Mouse (Mus musculus) heart, postnatal 0 days (tissue): ENCODE data around the gene Atrn. TPM values are rescaled to one million over a fixed set of nuclear protein-coding genes. Genes with fewer than 3 reads are reported as not detected.
A peak's percentile ranks its signal among the peaks of the same experiment; 100 is the strongest.

Experiments used
- ATAC-seq: fragments of 200-750 bp; cut with Nextera tagmentation; 2 replicates; pipeline ENCODE4 v1.8.0; 2017; ENCODE audit warnings: low read depth, moderate number of reproducible peaks, moderate library complexity; ENCODE audit not compliant: insufficient read depth
- DNase-seq: peaks from one replicate; pipeline ENCODE4 v3.0.0-alpha.2; 2016; ENCODE audit warnings: low spot score
- H3K27ac ChIP-seq: fragments of 300-500 bp; sonication (generic); 2 replicates; pipeline ENCODE4 v1.5.1; 2014; ENCODE audit warnings: low read depth, mild to moderate bottlenecking
- H3K27me3 ChIP-seq: fragments of 300-500 bp; sonication (generic); 2 replicates; pipeline ENCODE4 v1.6.1; 2014; ENCODE audit warnings: low read length, mixed read lengths; ENCODE audit not compliant: control insufficient read depth, insufficient read depth
- H3K36me3 ChIP-seq: fragments of 300-500 bp; sonication (generic); replicated peaks from 2 replicates; pipeline ENCODE4 v1.6.1; 2014; ENCODE audit warnings: low read length, mixed read lengths; ENCODE audit not compliant: control insufficient read depth, insufficient read depth
- H3K4me1 ChIP-seq: fragments of 300-500 bp; sonication (generic); 2 replicates; pipeline ENCODE4 v1.6.1; 2014; ENCODE audit warnings: antibody characterized with exemption; ENCODE audit not compliant: control insufficient read depth, insufficient read depth
- H3K4me2 ChIP-seq: fragments of 300-500 bp; sonication (generic); 2 replicates; pipeline ENCODE4 v1.6.1; 2014; ENCODE audit warnings: low read depth, mild to moderate bottlenecking, low read length, moderate library complexity
- H3K4me3 ChIP-seq: fragments of 300-500 bp; sonication (generic); 2 replicates; pipeline ENCODE4 v1.5.1; 2014; ENCODE audit warnings: low read depth, low read length
- H3K9ac ChIP-seq: fragments of 300-500 bp; sonication (generic); replicated peaks from 2 replicates; pipeline ENCODE4 v1.6.1; 2014; ENCODE audit warnings: low read depth, low read length, mixed read lengths
- H3K9me3 ChIP-seq: fragments of 300-500 bp; sonication (generic); replicated peaks from 2 replicates; pipeline ENCODE4 v1.6.1; 2016; ENCODE audit warnings: low read length; ENCODE audit not compliant: control insufficient read depth
- CTCF ChIP-seq: IDR thresholded peaks from 2 replicates; pipeline ENCODE4 v1.5.1; 2016; ENCODE audit warnings: antibody characterized with exemption, control low read depth, low read depth
- EP300 ChIP-seq: IDR thresholded peaks from 2 replicates; pipeline ENCODE4 v1.6.1; 2016; ENCODE audit warnings: antibody characterized with exemption, low read depth
- WGBS: fragments of 180-500 bp; shearing (Covaris S2); extraction: QIAGEN DNeasy Blood & Tissue Kit; methylation state at CpG from one replicate; pipeline ENCODE4 v1.1.7; 2014; 5-methylcytosine and 5-hydroxymethylcytosine counted together
- polyA plus RNA-seq: library from polyadenylated mRNA; unstranded; fragments of >200 nt; fragmentation: Nextera tagmentation; extraction: Ambion mirVana; gene quantifications from 2 replicates; pipeline ENCODE4 v1.2.1, GENCODE M21; 2015
- total RNA-seq: library from RNA; depleted of rRNA; stranded (reverse); fragments of >200 nt; gene quantifications from 2 replicates; pipeline ENCODE4 v1.2.3, GENCODE M21; 2014; ENCODE audit warnings: low replicate concordance

The Atrn gene
- total and polyA plus RNA-seq, 2 experiments from 2014 or later: 3.2 to 20.7 TPM

DNA sequence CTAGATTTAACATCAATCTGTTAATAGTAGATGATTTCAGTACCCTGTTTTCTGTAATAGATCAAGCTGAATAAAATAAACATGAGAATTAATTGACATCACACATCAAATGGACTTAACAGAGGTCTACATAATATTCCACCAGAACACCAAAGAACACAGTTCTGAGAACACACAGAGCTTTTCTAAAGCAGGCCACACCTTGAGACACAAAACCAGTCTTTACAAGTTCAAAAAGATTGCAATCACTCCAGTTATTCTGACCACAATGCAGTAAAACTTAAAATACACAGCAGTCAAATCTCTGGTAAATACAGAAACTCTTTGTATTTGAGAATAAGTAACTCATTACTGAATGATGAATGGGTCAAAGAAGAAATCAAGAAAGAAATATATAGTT is 22.2 kb downstream of the Atrn start:
- ATAC-seq: no peak
- TF ChIP-seq CTCF: no peak
- H3K27ac ChIP-seq: no peak overlapping the region
- DNase-seq: no peak
- H3K4me1 ChIP-seq: no peaks in the 10 kb centered on the region
- H3K9me3 ChIP-seq: no peaks in the 10 kb centered on the region
- H3K4me3 ChIP-seq: no peak overlapping the region
- no peaks in the 10 kb centered on the region for H3K27me3 ChIP-seq
- no peak overlapping the region for H3K4me2 ChIP-seq
- H3K36me3 ChIP-seq: 0 out of 2 replicates have a peak, but pooled peaks cover 2% of the 10 kb centered on the region
- H3K9ac ChIP-seq: no peak overlapping the region

DNA sequence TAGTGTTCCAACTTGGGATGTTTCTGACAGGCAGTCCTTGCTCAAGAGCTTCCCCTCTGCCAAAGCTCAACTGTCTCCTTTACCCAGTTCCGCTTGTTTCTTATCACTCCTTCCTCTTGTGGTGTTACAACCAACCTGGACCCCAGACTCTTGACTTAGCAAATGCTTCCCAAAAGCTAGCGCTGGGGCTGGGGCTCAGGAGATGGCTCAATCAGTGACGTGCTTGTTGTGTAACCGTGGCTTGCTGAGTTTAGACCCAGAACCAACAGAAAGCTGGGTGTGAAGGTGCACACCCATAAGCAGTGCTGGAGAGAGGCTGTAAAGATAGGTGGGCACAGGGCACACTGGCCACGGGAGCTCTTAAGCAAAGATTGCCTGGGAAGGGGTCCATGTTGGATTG is 23.7 kb downstream of the Atrn start:
- Histone ChIP-seq H3K27ac (no peak overlapping the region), H3K27me3 (no peaks in the 10 kb centered on the region), H3K4me3 (no peak overlapping the region), H3K4me2 (no peak overlapping the region), H3K36me3 (0 out of 2 replicates have a peak, but pooled peaks cover 9% of the 10 kb centered on the region), H3K4me1 (no peaks in the 10 kb centered on the region), H3K9me3 (no peaks in the 10 kb centered on the region), H3K9ac (no peak overlapping the region)
- WGBS: 80% methylated on average over 5 of the region's 5 CpGs
- no peak for TF ChIP-seq EP300
- TF ChIP-seq CTCF: no peak
- DNase-seq: no peak
- ATAC-seq: no peak

DNA sequence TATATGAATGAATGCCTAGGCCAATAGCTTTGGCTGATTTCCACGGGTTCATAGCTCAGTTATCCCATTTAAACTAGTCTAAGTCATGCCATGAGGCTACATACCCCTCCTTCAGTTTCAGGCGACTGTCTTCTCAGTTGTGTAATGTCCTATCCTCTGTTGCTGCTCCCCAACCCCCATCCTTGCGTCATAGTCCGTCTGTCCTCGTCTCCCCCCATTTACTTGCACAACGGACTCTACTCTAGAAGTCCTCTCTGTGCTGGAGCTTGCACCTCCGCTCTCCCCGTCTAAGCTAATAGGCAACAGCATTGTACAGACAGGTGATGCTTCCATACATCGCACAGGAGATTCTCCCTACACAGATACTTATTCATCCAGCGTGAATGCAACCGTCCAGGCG is 26.6 kb downstream of the Atrn start:
- H3K9me3 ChIP-seq: no peaks in the 10 kb centered on the region
- H3K4me1 ChIP-seq: no peaks in the 10 kb centered on the region
- no peak overlapping the region for H3K9ac ChIP-seq
- WGBS: 86% methylated on average over 12 of the region's 12 CpGs
- H3K27ac ChIP-seq: no peak overlapping the region
- no peak overlapping the region for H3K4me3 ChIP-seq
- H3K36me3 ChIP-seq: peaks cover 16% of the 10 kb centered on the region; the same call in 1 of the 2 replicates
- no peak for DNase-seq
- ATAC-seq: no peak
- TF ChIP-seq EP300: no peak
- TF ChIP-seq CTCF: no peak
- no peak overlapping the region for H3K4me2 ChIP-seq
- no peaks in the 10 kb centered on the region for H3K27me3 ChIP-seq

DNA sequence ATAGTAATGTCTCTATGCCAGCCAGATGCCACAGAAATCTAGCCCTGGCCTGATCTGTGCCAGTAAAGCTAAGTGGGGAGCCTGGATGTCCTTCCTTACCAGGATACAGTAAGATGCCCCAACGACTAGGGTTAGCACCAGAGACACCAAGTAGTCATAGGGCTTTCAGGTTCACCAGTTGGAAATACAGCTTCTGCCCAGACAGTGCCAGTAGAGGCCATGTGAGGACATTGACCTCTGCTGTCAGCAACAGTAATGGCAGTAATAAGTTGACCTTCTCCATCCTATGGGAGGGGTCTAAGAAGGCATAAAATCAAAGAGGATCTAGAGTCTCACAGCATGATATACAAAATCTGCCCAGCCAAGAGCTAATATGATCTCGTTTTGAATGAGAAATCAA is 43.5 kb downstream of the Atrn start:
- no peak for ATAC-seq
- WGBS: 73% methylated on average over 2 of the region's 2 CpGs
- Histone ChIP-seq H3K27ac (no peak overlapping the region), H3K36me3 (peaks cover 9% of the 10 kb centered on the region; the same call in 1 of the 2 replicates), H3K4me1 (no peaks in the 10 kb centered on the region), H3K4me2 (no peak overlapping the region), H3K4me3 (no peak overlapping the region), H3K27me3 (no peaks in the 10 kb centered on the region), H3K9ac (no peak overlapping the region), H3K9me3 (no peaks in the 10 kb centered on the region)
- TF ChIP-seq CTCF: no peak
- TF ChIP-seq EP300: no peak
- DNase-seq: no peak

DNA sequence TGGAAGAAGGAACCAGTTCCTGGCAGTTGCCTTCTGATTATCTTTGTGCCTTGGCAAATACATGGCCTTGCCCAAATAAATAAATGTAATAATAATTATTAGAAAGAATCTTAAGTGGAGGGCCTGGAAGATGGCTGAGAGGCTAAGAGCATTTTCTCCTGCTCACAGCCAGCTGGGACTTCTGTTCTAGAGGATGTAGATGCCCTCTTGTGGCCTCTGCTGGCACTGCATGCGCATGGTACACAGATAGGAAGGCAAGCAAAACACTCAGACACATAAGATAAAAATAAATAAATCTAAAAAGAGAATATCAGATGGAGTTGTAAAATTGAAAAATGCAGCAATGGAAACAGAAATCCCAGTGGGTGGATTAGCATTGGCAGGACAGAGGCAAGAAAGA is 44.3 kb downstream of the Atrn start:
- TF ChIP-seq EP300: no peak
- peak; percentile 90 for TF ChIP-seq CTCF
- no peaks in the 10 kb centered on the region for H3K4me1 ChIP-seq
- no peak overlapping the region for H3K27ac ChIP-seq
- ATAC-seq: peak; percentile 57
- H3K4me3 ChIP-seq: no peak overlapping the region
- 6% methylated on average over 1 of the region's 1 CpGs for WGBS
- no peak overlapping the region for H3K4me2 ChIP-seq
- peaks cover 9% of the 10 kb centered on the region; the same call in 1 of the 2 replicates for H3K36me3 ChIP-seq
- H3K9ac ChIP-seq: no peak overlapping the region
- no peaks in the 10 kb centered on the region for H3K9me3 ChIP-seq
- H3K27me3 ChIP-seq: no peaks in the 10 kb centered on the region
- DNase-seq: peak; percentile 76

DNA sequence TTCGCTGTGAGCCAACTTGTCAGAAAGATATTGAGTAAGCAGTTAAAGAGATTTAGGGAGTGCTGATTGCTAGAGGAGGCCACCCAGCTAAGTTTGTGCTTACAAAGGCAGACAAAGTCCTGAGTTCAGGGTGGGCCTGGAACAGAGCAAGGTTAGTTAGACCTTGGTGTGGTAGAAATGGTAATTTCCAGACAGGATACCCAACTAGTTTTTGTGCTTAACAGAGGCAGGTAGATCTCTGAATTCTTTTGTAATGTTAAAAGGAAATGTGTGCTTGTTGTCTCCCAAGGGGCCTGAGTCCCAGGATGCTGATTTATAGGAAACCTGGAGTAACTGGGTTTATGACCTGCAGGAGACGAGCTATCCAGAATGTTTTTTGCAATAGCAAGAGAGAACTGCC is 52.6 kb downstream of the Atrn start:
- no peak overlapping the region for H3K4me3 ChIP-seq
- DNase-seq (no peak), ATAC-seq (no peak)
- no peaks in the 10 kb centered on the region for H3K27me3 ChIP-seq
- no peak for TF ChIP-seq CTCF
- no peak for TF ChIP-seq EP300
- peaks cover 27% of the 10 kb centered on the region for H3K36me3 ChIP-seq
- no peaks in the 10 kb centered on the region for H3K4me1 ChIP-seq
- no peak overlapping the region for H3K27ac ChIP-seq
- H3K4me2 ChIP-seq: no peak overlapping the region
- H3K9me3 ChIP-seq: no peaks in the 10 kb centered on the region
- WGBS: 82% methylated on average over 2 of the region's 2 CpGs
- H3K9ac ChIP-seq: no peak overlapping the region
